Mouse (Mus musculus) limb, embryonic 10.5 days (tissue): ENCODE measurements around the gene Mre11a. TPM values are rescaled to one million over a fixed set of nuclear protein-coding genes. Genes with fewer than 3 reads are reported as not detected.

Experiments
- DNase-seq: peaks from one replicate; pipeline ENCODE4 v3.0.0-alpha.2; 2017; ENCODE audit warnings: low spot score
- H3K27ac ChIP-seq: fragments of 300-500 bp; sonication (generic); 2 replicates; pipeline ENCODE4 v1.5.1; 2016; ENCODE audit warnings: mild to moderate bottlenecking
- H3K27me3 ChIP-seq: fragments of 300-500 bp; sonication (generic); 2 replicates; pipeline ENCODE4 v1.6.1; 2016; ENCODE audit warnings: low read depth, mild to moderate bottlenecking; ENCODE audit not compliant: poor library complexity, severe bottlenecking
- H3K36me3 ChIP-seq: fragments of 300-500 bp; sonication (generic); 2 replicates; pipeline ENCODE4 v1.6.1; 2016; ENCODE audit warnings: mild to moderate bottlenecking, moderate library complexity
- H3K4me1 ChIP-seq: fragments of 300-500 bp; sonication (generic); 2 replicates; pipeline ENCODE4 v1.6.1; 2016
- H3K4me3 ChIP-seq: fragments of 300-500 bp; sonication (generic); 2 replicates; pipeline ENCODE4 v1.5.1; 2016; ENCODE audit warnings: mild to moderate bottlenecking, moderate library complexity
- H3K9me3 ChIP-seq: fragments of 300-500 bp; sonication (generic); replicated peaks from 2 replicates; pipeline ENCODE4 v1.6.1; 2016; ENCODE audit warnings: mild to moderate bottlenecking
- WGBS: fragments of 180-500 bp; shearing (Covaris S2); methylation state at CpG from one replicate; pipeline ENCODE4 v1.1.7; 2016; 5-methylcytosine and 5-hydroxymethylcytosine counted together
- polyA plus RNA-seq: library from polyadenylated mRNA; unstranded; fragments of >200 nt; fragmentation: Nextera tagmentation; extraction: Ambion mirVana; gene quantifications from 2 replicates; pipeline ENCODE4 v1.2.1, GENCODE M21; 2016

Mre11a gene
- polyA plus RNA-seq, 1 experiment from 2014 or later, result 42.9 TPM

- no peak for DNase-seq
- H3K4me3 ChIP-seq, result no peak overlapping the region
- H3K9me3 ChIP-seq, result no peaks in the 10 kb centered on the region
- WGBS, result 90% methylated on average over 7 of the region's 7 CpGs
- peaks cover 26% of the 10 kb centered on the region for H3K36me3 ChIP-seq
- H3K27ac ChIP-seq, result no peak overlapping the region
- no peaks in the 10 kb centered on the region for H3K27me3 ChIP-seq
- peaks cover 14% of the 10 kb centered on the region for H3K4me1 ChIP-seq
Measured at GRCm38 (mm10) chr9:14839527-14839926, 55.1 kb downstream of the Mre11a start.

- Histone ChIP-seq H3K27me3 (no peaks in the 10 kb centered on the region), H3K9me3 (no peaks in the 10 kb centered on the region), H3K36me3 (peaks cover 22% of the 10 kb centered on the region), H3K4me1 (peaks cover 14% of the 10 kb centered on the region), H3K4me3 (no peak overlapping the region), H3K27ac (no peak overlapping the region)
- no peak for DNase-seq
- 85% methylated on average over 5 of the region's 5 CpGs for WGBS
Measured at GRCm38 (mm10) chr9:14839970-14840369, 55.5 kb downstream of the Mre11a start.

- Histone ChIP-seq H3K27me3 (no peaks in the 10 kb centered on the region), H3K9me3 (no peaks in the 10 kb centered on the region), H3K4me3 (no peak overlapping the region), H3K36me3 (peaks cover 5% of the 10 kb centered on the region; the same call in 1 of the 2 replicates), H3K27ac (0 out of 2 replicates have a peak overlapping the region, but pooled peaks have one; percentile 47), H3K4me1 (peaks cover 14% of the 10 kb centered on the region)
- whole genome bisulfite sequencing, result 78% methylated on average over 10 of the region's 10 CpGs
- no peak for DNase-seq
Measured at GRCm38 (mm10) chr9:14841878-14842761, 57.7 kb downstream of the Mre11a start.

GRCm38 (mm10) chr9:14843311-14843857 lies 58.9 kb downstream of the Mre11a start:
- no peak for DNase-seq
- Histone ChIP-seq H3K9me3 (no peaks in the 10 kb centered on the region), H3K27ac (0 out of 2 replicates have a peak overlapping the region, but pooled peaks have one; percentile 15), H3K27me3 (no peaks in the 10 kb centered on the region), H3K36me3 (no peaks in the 10 kb centered on the region), H3K4me1 (peaks cover 14% of the 10 kb centered on the region), H3K4me3 (no peak overlapping the region)
- WGBS, result 92% methylated on average over 6 of the region's 6 CpGs

GRCm38 (mm10) chr9:14843901-14844300 lies 59.4 kb downstream of the Mre11a start:
- H3K27me3 ChIP-seq, result no peaks in the 10 kb centered on the region
- H3K4me1 ChIP-seq, result peaks cover 14% of the 10 kb centered on the region
- H3K4me3 ChIP-seq, result no peak overlapping the region
- DNase-seq, result no peak
- H3K36me3 ChIP-seq, result no peaks in the 10 kb centered on the region
- 90% methylated on average over 3 of the region's 3 CpGs for WGBS
- no peak overlapping the region for H3K27ac ChIP-seq
- no peaks in the 10 kb centered on the region for H3K9me3 ChIP-seq

GRCm38 (mm10) chr9:14846428-14846827 lies 62.0 kb downstream of the Mre11a start:
- Histone ChIP-seq H3K27ac (no peak overlapping the region), H3K36me3 (no peaks in the 10 kb centered on the region), H3K4me1 (peaks cover 14% of the 10 kb centered on the region), H3K27me3 (no peaks in the 10 kb centered on the region), H3K4me3 (no peak overlapping the region), H3K9me3 (no peaks in the 10 kb centered on the region)
- no peak for DNase-seq
- WGBS, result 45% methylated on average over 5 of the region's 5 CpGs

- H3K36me3 ChIP-seq, result no peaks in the 10 kb centered on the region
- no peak for DNase-seq
- no peaks in the 10 kb centered on the region for H3K27me3 ChIP-seq
- H3K4me1 ChIP-seq, result no peaks in the 10 kb centered on the region
- no peaks in the 10 kb centered on the region for H3K9me3 ChIP-seq
- H3K27ac ChIP-seq, result no peak overlapping the region
- H3K4me3 ChIP-seq, result no peak overlapping the region
- WGBS, result 75% methylated on average over 1 of the region's 1 CpGs
Measured at GRCm38 (mm10) chr9:14848267-14848935, 63.9 kb downstream of the Mre11a start.

GRCm38 (mm10) chr9:14854585-14854984 lies 70.1 kb downstream of the Mre11a start:
- 74% methylated on average over 4 of the region's 4 CpGs for WGBS
- Histone ChIP-seq H3K36me3 (no peaks in the 10 kb centered on the region), H3K4me1 (no peaks in the 10 kb centered on the region), H3K27ac (no peak overlapping the region), H3K4me3 (no peak overlapping the region), H3K9me3 (no peaks in the 10 kb centered on the region), H3K27me3 (peaks cover 28% of the 10 kb centered on the region)
- no peak for DNase-seq

- peaks cover 10% of the 10 kb centered on the region for H3K4me1 ChIP-seq
- H3K36me3 ChIP-seq, result no peaks in the 10 kb centered on the region
- DNase-seq, result no peak
- no peak overlapping the region for H3K27ac ChIP-seq
- no peak overlapping the region for H3K4me3 ChIP-seq
- WGBS, result 60% methylated on average over 4 of the region's 4 CpGs
- H3K9me3 ChIP-seq, result no peaks in the 10 kb centered on the region
- H3K27me3 ChIP-seq, result peaks cover 53% of the 10 kb centered on the region
Measured at GRCm38 (mm10) chr9:14856922-14857654, 72.6 kb downstream of the Mre11a start.

GRCm38 (mm10) chr9:14858170-14858706 lies 73.8 kb downstream of the Mre11a start:
- WGBS, result 78% methylated on average over 7 of the region's 7 CpGs
- DNase-seq, result no peak
- H3K36me3 ChIP-seq, result no peaks in the 10 kb centered on the region
- H3K4me1 ChIP-seq, result peaks cover 10% of the 10 kb centered on the region
- no peak overlapping the region for H3K27ac ChIP-seq
- peaks cover 62% of the 10 kb centered on the region for H3K27me3 ChIP-seq
- no peaks in the 10 kb centered on the region for H3K9me3 ChIP-seq
- no peak overlapping the region for H3K4me3 ChIP-seq

- peaks cover 62% of the 10 kb centered on the region for H3K27me3 ChIP-seq
- H3K4me3 ChIP-seq, result no peak overlapping the region
- H3K36me3 ChIP-seq, result no peaks in the 10 kb centered on the region
- WGBS, result 86% methylated on average over 3 of the region's 3 CpGs
- H3K27ac ChIP-seq, result no peak overlapping the region
- H3K9me3 ChIP-seq, result no peaks in the 10 kb centered on the region
- no peak for DNase-seq
- peaks cover 10% of the 10 kb centered on the region for H3K4me1 ChIP-seq
Measured at GRCm38 (mm10) chr9:14858782-14859181, 74.3 kb downstream of the Mre11a start.

- Histone ChIP-seq H3K27me3 (peaks cover 62% of the 10 kb centered on the region), H3K27ac (no peak within 1 kb of the TSS)
Measured at GRCm38 (mm10) chr9:14859868-14860639, 75.6 kb downstream of the Mre11a start, which contains the start of gene Gpr83. Gene Gpr83 (plus strand): TSS chr9:14860210.

More at GRCm38 (mm10) chr9:14859868-14860639, 75.6 kb downstream of the Mre11a start, which contains the start of gene Gpr83:
- peak; percentile 70 for DNase-seq
- WGBS, result 2% methylated on average over 47 of the region's 47 CpGs
- H3K9me3 ChIP-seq, result no peaks in the 10 kb centered on the region
- H3K4me3 ChIP-seq, result peak within 1 kb of the TSS; percentile 56
- H3K4me1 ChIP-seq, result peaks cover 10% of the 10 kb centered on the region
- H3K36me3 ChIP-seq, result no peaks in the 10 kb centered on the region
